ENCODE assay signal across 8 mouse cellular contexts in genomic region chr2:38927115-38927979, GRCm38 (mm10). TPM values are rescaled to one million over a fixed set of nuclear protein-coding genes. Genes with fewer than 3 reads are reported as not detected.
DNase-seq lines count a peak whose midpoint lies in the region; ATAC-seq lines count a peak whose summit lies in the region.

Gene Nr6a1, minus strand, starts transcription at chr2:38927688.

- H3K4me2 ChIP-seq in hindbrain, embryonic 16.5 days (ENCODE audit: low read length), result peak within 1 kb of the TSS; percentile 96

- WGBS in hindbrain, embryonic 16.5 days, result 11% methylated on average over 19 of the region's 19 CpGs
- WGBS in limb, embryonic 10.5 days, result 8% methylated on average over 18 of the region's 19 CpGs
- 12% methylated on average over 19 of the region's 19 CpGs for WGBS in midbrain, embryonic 10.5 days

- H3K9me3 ChIP-seq in hindbrain, embryonic 16.5 days (ENCODE audit: control insufficient read depth, low read length), result no peaks in the 10 kb centered on the region
- no peaks in the 10 kb centered on the region for H3K9me3 ChIP-seq in limb, embryonic 10.5 days (replicated peaks)
- no peaks in the 10 kb centered on the region for H3K9me3 ChIP-seq in midbrain, embryonic 10.5 days (replicated peaks)

- H3K27me3 ChIP-seq in hindbrain, embryonic 16.5 days (replicated peaks; ENCODE audit: control insufficient read depth, insufficient read depth, low read length), result peaks cover 5% of the 10 kb centered on the region
- peaks cover 19% of the 10 kb centered on the region for H3K27me3 ChIP-seq in limb, embryonic 10.5 days (ENCODE audit: low read depth, poor library complexity, severe bottlenecking)
- H3K27me3 ChIP-seq in midbrain, embryonic 10.5 days (ENCODE audit: low read depth, poor library complexity, severe bottlenecking), result peaks cover 24% of the 10 kb centered on the region

- peak within 1 kb of the TSS; percentile 60 for H3K4me3 ChIP-seq in hindbrain, embryonic 16.5 days (ENCODE audit: low read length)
- H3K4me3 ChIP-seq in limb, embryonic 10.5 days, result peak within 1 kb of the TSS; percentile 85
- H3K4me3 ChIP-seq in midbrain, embryonic 10.5 days, result peak within 1 kb of the TSS; percentile 89

- H3K4me1 ChIP-seq in hindbrain, embryonic 16.5 days (ENCODE audit: control insufficient read depth, insufficient read depth, low read depth, low read length), result peaks cover 24% of the 10 kb centered on the region
- peaks cover 42% of the 10 kb centered on the region for H3K4me1 ChIP-seq in limb, embryonic 10.5 days
- peaks cover 51% of the 10 kb centered on the region for H3K4me1 ChIP-seq in midbrain, embryonic 10.5 days

- peak; percentile 72 for DNase-seq in layer of hippocampus, adult 11-12 months (ENCODE audit: low spot score)
- DNase-seq in layer of hippocampus, adult 9-10 months (ENCODE audit: low spot score), result no peak
- peak; percentile 86 to 87 for DNase-seq in cerebellum, postnatal 10 days
- peak; percentile 78 for DNase-seq in forelimb bud, embryonic 11.5 days (ENCODE audit: low read depth, low spot score)
- DNase-seq in limb, embryonic 10.5 days (ENCODE audit: low spot score), result peak; percentile 88
- peak; percentile 80 for DNase-seq in midbrain, embryonic 10.5 days (ENCODE audit: low spot score)
- peak; percentile 49 for DNase-seq in spleen, adult 12 weeks (ENCODE audit: low spot score)

- no peak within 1 kb of the TSS for H3K27ac ChIP-seq in hindbrain, embryonic 16.5 days (ENCODE audit: low read depth, low read length)
- H3K27ac ChIP-seq in limb, embryonic 10.5 days, result peak within 1 kb of the TSS; percentile 88
- peak within 1 kb of the TSS; percentile 90 for H3K27ac ChIP-seq in midbrain, embryonic 10.5 days (replicated peaks)

- no peaks in the 10 kb centered on the region for H3K36me3 ChIP-seq in hindbrain, embryonic 16.5 days (ENCODE audit: control insufficient read depth, insufficient read depth, low read length)
- H3K36me3 ChIP-seq in limb, embryonic 10.5 days, result no peaks in the 10 kb centered on the region
- H3K36me3 ChIP-seq in midbrain, embryonic 10.5 days, result no peaks in the 10 kb centered on the region

- H3K9ac ChIP-seq in hindbrain, embryonic 16.5 days (ENCODE audit: low read depth, low read length), result no peak within 1 kb of the TSS; the same call in 1 of the 2 replicates

- peak; percentile 8 for ATAC-seq in hindbrain, embryonic 16.5 days

RNA-seq across cellular contexts. Expression of gene Nr6a1, which starts in this region (rescaled TPM):
- polyA plus RNA-seq in hindbrain, embryonic 16.5 days (2015; fragmentation: Nextera tagmentation; extraction: Ambion mirVana), result 1.8 and 2.4 TPM in 2 replicates
- polyA plus RNA-seq in limb, embryonic 10.5 days (2016; fragmentation: Nextera tagmentation; extraction: Ambion mirVana), result 1.9 and 4.8 TPM in 2 replicates
- polyA plus RNA-seq in midbrain, embryonic 10.5 days (2016; fragmentation: Nextera tagmentation; extraction: Ambion mirVana), result 5.8 and 11.9 TPM in 2 replicates
